Mouse (Mus musculus) adrenal gland, adult (tissue): ENCODE measurements around the gene Baz2b.

Source experiments
- DNase-seq, 2 experiments: peaks; one replicate each; pipeline ENCODE4 v3.0.0; 2022 to 2023; ENCODE audit warnings: low spot score in 1 of 2; ENCODE audit not compliant: inconsistent age in 2 of 2

Baz2b gene

GRCm38 (mm10) chr2:59970511-59970910 is 239.1 kb downstream of the Baz2b start:
- DNase-seq: no peak

DNA sequence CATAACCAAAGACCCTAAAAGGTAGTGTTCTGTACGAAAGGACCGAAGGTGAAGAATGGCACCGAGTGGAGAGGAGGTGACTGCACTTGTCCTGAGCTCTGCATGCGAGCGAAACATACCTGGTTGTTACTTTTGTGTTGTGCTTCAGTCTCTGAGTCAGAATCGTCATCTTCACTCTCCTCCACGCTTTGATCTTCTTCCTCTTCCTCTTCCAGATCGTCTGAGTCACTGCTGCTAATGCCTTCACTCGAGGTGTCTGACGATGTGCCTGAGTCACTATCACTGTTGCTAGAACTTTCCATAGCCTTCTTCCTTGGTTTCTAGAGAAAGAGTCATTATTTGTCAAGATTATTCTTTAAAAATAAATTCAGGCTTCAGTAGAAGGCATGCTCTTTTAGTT is 240.5 kb downstream of the Baz2b start:
- DNase-seq: no peak

DNA sequence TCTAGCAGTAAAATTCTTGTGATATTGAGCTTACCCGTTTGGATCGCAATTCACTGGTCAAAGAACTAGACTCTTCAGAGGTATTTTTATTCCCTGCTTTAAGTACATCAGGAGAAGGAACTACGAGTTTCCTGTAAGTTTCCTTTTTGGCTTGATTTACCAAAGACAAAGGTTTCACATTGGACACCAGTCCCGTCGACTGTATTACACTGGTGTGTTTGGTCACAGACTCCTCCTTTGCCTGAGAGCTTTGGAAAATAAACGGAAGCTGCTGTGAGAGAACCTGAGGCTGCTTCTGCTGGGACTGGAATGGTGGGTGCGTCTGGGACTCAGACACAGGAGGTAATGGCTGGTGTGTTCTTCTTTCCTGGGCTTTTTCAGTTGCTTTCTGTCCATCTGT is 241.0 kb downstream of the Baz2b start:
- no peak for DNase-seq

DNA sequence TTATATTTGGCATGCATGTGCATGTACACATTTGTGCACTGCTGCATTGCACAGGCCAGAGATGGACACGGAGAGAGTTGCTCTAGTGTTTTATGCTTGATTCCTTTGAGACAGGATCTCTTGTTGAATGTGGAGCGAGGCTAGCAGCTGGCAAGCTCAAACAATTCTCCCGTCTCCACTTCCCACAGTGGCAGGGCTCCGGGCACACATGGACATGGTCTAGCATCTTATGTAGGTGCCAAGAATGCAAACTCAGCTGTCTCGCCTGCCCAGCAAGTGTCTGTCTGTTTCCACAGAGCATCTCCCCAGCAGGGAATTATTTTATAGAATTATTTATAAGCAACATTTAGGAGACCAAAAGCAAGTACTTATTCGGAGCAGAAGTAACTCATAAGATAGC is 243.2 kb downstream of the Baz2b start:
- no peak for DNase-seq

- DNase-seq: peak in 1 of 2 experiments; percentile 39
Measured at GRCm38 (mm10) chr2:59963011-59963410, 246.6 kb downstream of the Baz2b start.

- no peak for DNase-seq
Measured at GRCm38 (mm10) chr2:59962579-59962978, 247.1 kb downstream of the Baz2b start.

GRCm38 (mm10) chr2:59960495-59960772 is 249.2 kb downstream of the Baz2b start:
- no peak for DNase-seq

DNA sequence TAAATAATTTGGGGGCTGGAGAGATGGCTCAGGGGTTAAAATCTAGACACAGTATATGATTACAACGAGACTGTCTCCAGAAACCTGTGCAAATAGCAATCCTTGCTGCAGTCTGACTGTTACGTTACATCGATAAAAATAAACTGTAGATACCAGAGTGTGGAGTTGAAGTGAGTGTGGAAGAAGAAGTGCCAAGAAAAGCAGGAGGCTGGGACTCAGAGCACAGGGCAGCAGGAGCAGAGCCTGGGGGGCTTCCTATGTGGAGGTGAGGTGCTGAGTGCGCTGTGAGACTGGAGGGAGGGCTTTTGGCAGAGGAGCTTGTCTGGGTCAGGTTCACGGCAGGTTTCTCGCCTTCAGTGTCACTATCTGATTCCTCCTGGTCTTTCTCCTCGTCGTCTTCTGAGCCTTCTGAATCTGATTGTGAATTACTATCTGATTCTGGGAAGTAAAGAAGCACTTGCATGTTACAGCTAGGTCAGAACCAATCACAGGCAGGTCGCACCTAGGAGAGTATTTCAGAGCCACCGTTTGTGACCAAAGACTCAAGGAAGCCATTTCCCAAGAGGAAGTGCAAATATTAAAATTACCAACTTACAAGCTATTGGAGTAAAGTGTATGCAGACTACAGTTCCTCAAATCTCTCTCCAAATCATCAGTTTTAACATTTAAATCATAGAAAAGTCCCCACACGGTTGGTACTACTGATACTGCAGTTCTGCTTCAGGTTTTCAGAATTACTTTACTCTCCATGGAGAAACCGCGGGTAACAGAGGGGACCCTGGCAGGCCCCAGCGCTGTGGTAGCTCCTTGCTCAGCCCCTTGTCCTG is 249.8 kb downstream of the Baz2b start:
- DNase-seq: no peak

DNA sequence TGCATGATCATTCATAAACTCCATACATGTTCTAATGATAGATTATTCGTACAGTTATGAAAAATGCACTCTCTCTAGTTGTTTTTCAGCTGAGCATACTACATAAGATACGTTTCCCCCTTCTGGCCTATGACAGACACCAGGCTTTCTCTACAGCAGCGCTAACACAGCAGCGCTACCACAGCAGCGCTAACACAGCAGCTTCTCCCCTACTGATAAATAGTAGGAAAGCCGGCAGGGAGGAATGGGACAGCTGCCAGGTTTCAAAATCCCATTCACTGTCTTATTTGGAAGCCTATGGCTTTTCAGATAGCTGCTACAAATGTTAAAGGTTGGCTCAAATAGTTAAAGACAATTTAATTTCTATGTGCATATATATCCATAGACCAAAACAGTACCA is 251.1 kb downstream of the Baz2b start:
- peak in 1 of 2 experiments; percentile 19 for DNase-seq

- no peak for DNase-seq
Measured at GRCm38 (mm10) chr2:59955916-59956315, 253.7 kb downstream of the Baz2b start.

GRCm38 (mm10) chr2:59954791-59955190 is 254.8 kb downstream of the Baz2b start:
- DNase-seq: no peak

GRCm38 (mm10) chr2:59952286-59953014 is 257.2 kb downstream of the Baz2b start:
- DNase-seq: no peak

DNA sequence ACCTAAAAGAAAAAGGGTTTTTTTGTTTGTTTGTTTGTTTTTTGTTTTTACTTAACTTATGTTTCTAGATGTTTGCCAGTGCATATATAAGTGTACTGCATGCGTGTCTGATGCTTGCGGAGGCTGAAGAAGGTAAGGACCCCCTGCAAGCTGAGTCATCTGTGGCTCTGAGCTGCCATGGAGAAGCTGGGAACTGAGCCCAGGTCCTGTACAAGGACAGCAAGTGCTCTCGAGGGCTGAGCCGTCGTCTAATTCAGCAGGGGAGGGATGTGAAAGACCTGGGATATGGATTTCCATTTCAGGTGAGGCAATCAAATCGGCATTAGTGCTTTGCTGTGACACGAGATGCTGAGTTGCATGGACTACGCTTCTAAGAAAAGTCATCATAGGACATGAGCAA is 257.9 kb downstream of the Baz2b start:
- DNase-seq: no peak

DNA sequence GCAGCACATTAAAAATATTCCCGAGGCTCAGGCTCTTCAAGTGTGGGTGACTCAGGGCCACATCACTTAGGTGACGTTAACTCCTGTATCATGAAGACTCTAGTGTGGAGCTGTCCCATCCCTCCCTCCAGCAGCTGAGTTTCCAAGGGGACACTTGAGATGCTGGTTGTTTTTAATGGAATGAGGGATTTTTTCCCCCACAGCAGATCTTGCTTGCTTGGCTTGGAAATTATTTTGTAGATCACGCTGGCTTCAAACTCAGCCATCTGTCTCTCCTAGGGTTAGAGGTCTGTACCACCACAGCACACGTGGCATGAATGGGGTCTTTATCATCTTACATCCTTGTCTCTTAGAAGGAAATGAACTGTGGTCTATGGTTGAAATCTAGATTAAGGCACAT is 258.5 kb downstream of the Baz2b start:
- DNase-seq: no peak

GRCm38 (mm10) chr2:59936296-59936695 is 273.3 kb downstream of the Baz2b start:
- DNase-seq: no peak

GRCm38 (mm10) chr2:59933129-59933528 is 276.5 kb downstream of the Baz2b start:
- DNase-seq: no peak

DNA sequence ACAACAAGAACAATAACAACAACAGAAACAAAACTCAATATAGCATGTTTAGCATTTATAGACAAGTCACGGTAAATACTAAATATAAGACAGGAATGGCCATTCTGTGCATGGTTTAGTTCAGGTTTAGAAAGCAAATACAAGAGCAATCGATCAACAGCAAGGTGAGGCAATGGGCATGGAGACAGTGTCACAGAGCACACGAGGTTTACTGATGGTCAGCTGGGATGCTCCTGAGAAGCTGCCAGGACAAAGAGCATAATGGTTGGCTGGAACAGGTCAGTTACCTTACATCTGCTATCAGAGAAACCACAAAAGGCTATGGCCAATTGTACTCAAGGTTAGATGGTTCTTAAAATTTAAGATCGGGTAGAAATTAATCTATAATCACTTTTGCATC is 277.4 kb downstream of the Baz2b start:
- no peak for DNase-seq

GRCm38 (mm10) chr2:59913610-59914009 is 296.0 kb downstream of the Baz2b start:
- no peak for DNase-seq

- no peak for DNase-seq
Measured at GRCm38 (mm10) chr2:59908048-59908447, 301.6 kb downstream of the Baz2b start.

GRCm38 (mm10) chr2:59904007-59904406 is 305.6 kb downstream of the Baz2b start:
- no peak for DNase-seq

GRCm38 (mm10) chr2:59898666-59899065 is 311.0 kb downstream of the Baz2b start:
- DNase-seq: no peak

DNA sequence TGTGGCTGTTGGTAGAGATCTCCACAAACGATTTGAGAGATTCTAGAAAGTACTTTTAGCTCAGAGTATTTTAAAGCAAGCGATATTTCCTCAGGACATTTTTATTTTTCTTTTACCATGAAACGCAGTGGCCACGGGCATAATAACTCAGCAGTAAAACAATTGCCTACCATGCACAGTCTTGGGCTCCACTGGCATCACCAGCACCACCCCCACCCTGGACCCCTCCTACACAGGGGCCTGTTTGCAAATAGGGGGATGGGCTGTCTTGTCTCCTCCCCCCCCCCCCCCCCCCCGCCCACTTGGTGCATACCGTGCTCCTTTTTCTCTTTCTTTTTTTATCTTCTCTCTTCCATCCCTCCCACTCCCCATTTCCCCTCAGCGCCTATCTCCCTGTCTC is 311.5 kb downstream of the Baz2b start:
- DNase-seq: no peak

- no peak for DNase-seq
Measured at GRCm38 (mm10) chr2:59896837-59897236, 312.8 kb downstream of the Baz2b start.
